Mouse (Mus musculus): ENCODE data around the gene Ddt.

Gene Ddt

DNA sequence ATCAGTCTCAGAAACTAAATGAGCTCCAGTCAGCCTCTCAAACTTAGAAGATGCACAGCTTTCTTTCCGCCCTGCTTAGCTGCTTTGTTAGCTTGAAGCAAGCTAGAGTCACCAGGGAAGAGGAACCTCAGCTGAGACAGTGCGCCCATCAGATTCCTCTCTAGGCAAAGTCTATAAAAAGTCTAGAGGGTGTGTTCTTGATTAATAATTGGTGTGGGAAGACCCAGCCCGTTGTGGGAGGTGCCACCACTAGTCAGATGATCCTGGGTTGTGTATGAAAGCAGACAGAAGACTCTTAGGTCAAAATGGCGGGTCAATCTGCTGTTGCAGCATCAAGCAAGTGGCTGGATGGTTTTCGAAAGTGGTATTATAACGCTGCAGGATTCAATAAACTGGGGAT, 6.4 kb downstream of the Ddt start:
- DNase-seq: no peak

DNA sequence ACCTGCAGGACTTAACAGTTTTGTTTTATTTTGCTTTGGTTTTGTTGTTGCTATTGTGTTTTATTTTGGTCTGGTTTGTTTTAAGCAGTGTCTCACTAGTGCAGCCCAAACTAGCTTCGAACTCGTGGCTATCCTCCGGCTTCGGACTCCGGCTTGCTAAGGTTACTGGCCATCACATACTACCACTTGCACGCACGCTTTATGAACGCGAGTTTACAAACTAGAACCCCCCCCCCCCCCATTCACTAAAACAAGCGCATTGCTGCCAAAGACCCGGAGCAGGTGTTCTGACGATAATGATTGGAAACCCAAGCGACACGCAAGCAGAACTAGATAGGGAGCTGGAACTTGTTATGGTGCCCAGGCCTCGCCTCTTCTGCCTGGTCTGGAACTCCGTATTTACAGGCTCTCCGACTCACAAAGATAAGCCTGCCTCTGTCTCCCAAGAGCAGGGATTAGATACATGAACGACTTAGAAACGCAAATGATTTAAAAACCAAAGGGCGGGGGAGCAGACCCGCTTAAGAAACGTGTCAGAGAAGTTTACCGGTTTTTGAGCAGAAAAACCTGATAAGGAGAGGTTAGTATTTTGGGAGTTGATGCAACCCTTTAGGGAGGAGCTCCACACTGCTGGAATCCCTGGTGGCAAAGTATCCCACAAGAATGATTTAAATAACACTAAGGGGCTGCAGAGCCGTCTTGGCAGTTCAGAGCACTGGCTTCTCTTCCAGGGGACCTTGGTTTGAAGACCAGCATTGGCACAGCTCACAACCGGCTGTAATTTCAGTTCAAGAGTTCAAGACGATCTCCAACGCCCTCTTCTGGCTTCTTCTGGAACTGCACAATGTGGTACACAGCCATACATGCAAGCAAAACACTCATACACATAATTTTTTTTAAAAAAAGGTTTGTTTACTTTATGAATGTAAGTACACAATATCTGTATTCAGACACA, 8.4 kb downstream of the Ddt start:
- DNase-seq: no peak

DNA sequence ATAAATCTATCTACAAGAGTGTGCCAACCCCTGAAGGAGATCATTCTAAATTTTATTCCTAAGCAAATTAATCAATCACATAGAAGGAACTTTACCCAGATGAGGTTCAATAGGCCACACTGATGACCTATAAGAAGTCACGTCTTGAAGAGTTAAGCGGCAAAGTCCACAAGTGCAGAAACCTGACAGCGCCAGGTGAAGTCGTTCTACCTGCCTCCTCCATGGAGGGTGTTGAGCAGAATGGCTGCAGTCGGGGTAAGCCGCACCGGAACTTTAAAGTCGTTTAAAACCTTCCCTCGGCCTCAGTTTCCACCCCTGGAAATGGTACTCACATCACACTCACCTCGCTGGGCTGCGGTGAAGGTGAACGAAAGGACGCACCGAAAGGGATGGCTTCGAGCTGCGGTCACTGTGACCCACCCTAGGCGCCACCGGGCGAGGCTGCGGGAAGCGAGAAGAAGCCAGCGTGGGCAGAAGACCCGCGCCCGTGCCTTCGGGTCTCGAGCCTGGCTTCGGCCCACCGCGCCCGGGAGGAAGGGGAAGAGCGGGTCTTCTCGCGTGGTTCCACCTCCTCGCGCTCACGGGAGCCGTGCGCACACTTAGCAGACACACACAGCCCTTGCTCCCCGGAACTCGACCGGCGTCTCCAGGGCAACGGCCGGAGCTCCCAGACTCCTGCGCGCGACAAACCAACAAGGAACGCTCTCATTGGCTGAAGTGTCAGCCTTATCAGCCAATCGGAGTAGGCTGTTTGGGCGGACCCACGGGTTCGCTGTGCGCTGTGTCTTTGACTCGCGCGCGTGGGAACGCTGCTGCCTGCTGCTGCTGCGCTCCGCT, 9.3 kb downstream of the Ddt start, which contains the start of gene Cabin1:
TSS of gene Cabin1 (minus strand) at position 660 of the 837 bp plus-strand sequence.
- DNase-seq: peak; percentile 97

DNA sequence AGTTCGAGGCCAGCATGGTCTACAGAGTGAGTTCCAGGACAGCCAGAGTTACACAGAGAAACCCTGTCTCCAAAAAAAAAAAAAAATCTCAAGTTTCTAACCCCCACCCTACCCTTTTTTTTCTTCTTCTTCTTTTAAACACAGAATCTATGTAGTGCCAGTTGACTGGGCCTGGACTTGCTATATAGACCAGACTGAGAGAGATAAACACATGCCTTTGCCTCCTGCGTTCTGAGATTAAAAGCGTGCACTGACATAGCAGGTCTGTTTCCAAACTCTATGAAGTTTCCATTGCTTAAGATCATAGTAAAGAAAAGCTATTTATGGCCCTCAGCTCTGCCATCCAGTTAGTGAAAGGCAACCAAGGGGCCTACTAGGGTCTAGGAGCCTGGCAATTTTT, 10.8 kb downstream of the Ddt start:
- no peak for DNase-seq

DNA sequence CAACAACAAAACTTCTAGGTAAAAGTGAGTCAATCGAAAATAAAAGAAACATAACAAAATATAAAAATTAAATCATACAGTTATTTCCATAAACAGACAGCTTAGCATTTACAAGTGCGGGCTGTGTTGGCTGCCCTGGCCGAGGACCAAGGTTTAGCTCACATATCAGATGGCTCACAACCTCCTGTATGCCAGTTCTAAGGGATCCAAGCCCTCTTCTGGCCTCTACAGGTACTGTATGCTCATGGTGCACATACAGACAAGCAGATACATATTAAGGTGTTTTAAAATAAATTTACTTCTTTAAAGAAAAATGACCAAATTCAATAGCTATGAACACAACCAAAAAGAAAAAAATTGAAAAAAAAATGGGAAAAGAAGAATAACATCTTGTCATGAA, 12.9 kb downstream of the Ddt start:
- DNase-seq: no peak

DNA sequence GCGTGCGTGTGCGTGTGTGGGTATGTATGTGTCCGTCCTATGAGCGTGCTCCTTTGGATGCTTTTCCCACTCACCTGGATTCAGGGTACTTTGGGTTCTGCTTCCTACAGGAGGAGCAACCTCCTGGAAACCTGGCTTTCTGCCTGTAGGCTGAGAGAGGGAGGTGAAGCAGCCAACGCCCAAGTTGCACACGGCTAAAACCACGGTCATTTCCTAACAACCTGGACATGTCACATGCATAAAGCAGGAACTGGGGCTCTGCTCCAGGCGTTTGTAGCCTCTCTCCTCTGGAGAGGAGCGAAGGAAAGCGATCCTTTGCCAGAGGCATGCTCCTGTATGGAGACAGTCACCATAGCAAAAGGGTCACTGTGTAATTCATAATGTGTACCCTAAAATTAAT, 16.5 kb downstream of the Ddt start:
- no peak for DNase-seq

DNA sequence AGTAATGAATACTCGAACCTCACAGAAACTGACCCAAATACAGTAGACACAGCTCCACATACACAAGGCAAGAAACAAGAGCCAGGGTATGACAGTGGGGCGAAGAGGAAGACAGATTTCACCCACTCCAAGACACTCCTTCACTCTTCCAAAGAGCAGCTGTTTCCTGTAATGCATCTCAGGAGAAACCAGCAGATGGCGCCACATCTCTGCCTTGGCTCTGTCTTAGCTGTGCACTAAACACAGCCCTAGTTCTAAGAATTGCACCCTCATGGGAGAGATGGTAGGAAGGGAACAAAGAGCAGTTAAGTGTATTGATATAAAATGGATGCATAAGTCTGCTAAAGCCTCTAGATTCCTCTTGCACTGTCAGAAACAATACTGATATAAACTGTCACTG, 29.2 kb downstream of the Ddt start:
- peak; percentile 79 for DNase-seq

DNA sequence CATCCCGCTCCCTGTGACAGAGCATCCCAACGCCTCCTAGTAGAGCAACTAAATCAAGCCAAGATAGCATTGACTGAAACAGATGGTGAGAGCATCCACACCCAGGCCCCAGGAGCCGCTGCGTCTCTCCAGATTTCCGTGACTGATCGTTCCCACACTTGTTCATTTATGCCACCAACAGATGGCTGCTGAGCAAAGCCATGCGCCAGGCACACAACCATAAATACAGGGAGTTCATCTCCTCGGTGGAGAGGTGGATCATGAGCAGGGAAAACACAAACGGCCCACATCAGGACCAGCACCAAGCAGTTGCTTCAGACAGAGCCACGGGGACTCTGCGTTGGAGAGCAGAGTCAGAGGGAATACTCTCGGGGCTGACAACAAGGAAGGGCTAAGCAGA, 29.8 kb downstream of the Ddt start:
- DNase-seq: peak; percentile 76

DNA sequence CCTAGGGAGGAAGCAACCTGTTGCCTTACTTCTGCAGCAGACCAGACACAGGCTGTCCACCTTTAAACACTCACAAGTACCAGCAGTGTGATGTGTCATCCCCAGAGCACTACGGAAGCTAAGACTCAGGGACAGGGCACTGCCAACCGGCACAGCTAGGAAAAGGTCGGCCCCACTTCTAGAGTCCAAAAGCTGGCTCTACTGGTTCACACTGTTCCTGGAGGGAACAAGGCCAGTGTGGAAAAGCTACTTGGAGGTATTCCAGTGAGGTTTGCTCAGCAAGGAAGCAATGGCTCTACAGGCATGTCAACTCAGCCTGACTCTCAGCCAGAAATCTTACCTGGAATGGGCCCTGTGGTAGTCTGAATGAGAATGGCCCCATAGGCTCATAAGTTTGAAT, 32.3 kb downstream of the Ddt start:
- DNase-seq: no peak

DNA sequence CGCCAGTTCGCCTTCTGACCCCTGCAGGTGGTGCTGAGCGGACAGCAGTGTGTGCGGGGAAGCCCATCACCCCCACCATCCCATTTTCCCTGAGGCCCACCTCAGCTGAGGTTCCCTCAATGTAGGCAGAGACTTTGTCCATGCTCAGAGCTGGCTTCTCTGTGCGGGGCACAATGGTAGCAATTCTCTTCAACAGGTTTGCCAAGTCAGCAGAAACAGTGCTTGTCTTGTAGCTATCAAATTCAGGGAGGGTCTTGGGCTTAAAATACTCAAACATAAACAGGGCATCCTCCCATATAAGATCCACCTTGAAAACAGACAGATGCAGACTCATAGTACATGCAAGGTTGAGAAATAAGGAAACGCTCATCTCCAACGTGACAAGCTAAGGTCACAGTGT, 47.8 kb downstream of the Ddt start:
- DNase-seq: no peak

All from right cerebral cortex, postnatal 25 days (tissue).